Mouse (Mus musculus): ENCODE data around the gene Olfr504.
"Not testable (repeated sequence)": the region's sequence is repeated elsewhere in the genome, so short reads cannot be mapped to it uniquely, and the experiment has no call there.

The Olfr504 gene

DNA sequence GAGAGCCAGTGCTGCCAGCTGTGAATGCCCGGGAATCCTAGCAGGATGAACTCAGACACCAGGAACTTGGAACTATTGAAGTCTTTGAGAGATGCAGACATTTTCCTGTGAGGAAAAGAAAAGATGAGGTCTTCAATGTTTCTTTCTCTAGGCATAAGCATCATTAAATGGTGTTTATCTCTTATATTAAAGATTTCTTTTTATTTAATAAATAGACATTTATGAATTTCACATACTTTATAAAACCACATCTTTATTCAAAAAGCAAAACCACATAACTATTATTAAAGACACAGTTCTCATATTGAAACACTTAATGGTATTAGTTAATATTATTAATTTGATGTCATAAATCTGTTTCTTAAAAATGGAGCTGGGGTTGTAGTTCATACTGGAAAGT is at the start of gene Olfr504:
Gene Olfr504 (minus strand): TSS at position 101 of the 400 bp plus-strand sequence.
- no peak for DNase-seq (ENCODE audit: low spot score)

DNA sequence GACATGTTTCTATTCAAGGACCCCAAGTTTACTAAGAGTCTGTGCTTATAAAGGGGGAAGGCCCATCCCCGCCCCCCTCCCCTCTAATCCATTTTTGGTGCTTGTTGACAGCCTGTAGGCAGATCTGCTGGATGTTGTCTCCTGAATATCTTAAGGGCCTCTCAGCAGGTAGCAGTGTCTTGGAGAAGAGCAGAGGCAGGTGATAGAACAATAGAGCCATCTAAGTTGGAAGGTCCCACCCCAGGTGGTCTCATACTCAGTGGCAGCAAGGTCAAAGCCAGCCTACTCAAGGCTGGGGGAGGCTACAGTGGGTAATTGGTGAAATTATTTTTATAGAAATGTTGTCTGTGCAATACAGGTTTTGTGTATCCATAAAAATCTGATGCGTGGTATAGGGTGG is 48.5 kb upstream of the Olfr504 start:
- DNase-seq (ENCODE audit: low spot score), result no peak

DNA sequence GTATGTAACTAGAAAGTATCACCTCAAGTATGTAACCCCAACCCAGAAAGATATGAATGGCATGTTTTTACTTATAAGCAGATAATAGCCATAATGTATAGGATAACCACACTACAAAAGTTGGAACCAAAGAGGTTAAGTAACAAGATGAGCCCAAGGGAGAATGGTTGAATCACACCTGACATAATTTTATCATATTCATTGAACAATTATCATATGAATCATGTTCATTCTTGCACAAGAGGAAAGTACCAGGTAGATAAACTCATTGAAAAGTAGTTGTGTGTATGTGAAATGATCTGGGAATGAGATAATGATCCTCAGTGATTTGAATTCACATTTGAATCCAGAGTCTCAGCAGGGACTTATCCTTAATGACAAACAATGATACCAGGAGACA is 44.9 kb upstream of the Olfr504 start, which contains the start of gene Olfr506:
Gene Olfr506 (plus strand): TSS at position 301 of the 400 bp plus-strand sequence.
- no peak for DNase-seq (ENCODE audit: low spot score)

DNA sequence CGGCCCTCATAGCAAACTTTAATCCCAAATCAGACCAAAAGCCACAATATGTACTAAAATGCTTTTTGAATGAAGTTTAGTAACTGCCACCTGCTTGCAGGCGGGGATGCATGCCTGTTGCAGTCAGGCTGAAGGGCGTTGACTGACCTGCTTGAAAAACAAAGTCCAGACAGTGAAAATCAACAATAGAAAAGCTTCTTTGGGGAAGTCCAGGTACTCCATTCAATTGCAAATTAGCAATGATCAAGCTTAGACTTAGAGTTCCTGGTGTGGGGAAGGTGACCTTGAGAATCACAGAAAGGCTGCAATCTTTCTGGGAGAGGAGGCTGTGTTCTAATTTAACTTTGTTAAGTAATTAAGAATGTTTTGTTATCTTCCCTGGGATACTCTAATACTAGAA is 36.3 kb upstream of the Olfr504 start:
- not testable (repeated sequence) for DNase-seq (ENCODE audit: low spot score)

DNA sequence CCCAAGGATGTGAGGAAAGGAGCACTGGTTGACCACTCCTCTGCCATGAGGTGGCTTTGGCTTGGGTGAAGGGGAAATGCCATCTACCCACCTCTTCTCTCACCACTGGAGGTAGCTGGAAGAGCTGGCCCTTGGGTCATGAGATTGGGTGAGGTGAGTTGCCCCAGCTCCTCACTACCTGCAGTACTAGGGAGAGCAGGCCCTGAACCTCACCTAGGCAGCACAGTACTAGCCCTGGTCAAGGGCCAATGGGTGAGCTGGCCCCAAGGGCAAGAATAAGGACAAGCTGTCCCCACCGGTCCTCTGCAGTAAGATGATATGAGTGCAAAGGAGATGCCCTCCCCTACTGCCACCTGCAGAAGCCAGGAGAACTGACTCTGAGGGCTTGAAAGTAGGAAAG is 24.2 kb upstream of the Olfr504 start:
- DNase-seq (ENCODE audit: low spot score), result no peak

DNA sequence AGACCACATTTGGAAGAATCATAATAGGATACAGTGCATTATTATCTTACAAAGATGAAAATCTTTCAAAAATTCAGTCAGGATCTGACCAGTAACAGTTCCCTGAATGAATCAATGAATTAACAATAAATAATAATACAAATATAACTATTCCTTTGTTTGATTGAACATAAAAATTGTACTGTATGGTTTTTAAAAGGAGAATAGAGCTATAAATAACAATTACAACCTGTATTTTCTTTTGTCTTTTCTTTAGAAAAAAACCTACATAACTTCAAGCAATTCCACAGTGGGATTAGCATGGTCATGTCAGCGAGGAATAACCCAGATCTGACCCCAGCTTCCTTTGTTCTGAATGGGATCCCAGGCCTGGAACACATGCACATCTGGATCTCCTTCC is 21.4 kb downstream of the Olfr504 start, which contains the start of gene Olfr503:
Gene Olfr503 (plus strand): TSS at position 301 of the 400 bp plus-strand sequence.
- DNase-seq (ENCODE audit: low spot score), result not testable (repeated sequence)

DNA sequence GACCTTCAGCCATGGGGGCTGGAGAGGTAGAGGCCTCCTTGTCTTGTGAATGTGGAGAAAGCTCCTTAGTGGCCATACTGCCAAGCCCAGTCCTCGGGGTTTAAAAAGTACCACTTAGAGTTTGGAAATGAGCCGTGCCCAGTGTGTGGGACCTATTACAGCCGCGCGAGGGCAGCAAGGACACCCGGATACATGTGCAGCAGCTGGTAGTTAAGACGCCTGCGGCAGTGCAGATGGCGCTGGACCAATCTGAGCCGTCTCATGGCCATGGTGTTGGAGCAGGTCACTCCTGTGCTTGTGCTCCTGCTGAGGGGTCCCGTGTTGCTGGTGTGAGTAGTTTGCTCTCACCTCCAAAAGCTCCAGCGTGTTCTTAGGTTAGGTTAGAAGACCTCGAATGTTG is 23.2 kb downstream of the Olfr504 start:
- no peak for DNase-seq (ENCODE audit: low spot score)

DNA sequence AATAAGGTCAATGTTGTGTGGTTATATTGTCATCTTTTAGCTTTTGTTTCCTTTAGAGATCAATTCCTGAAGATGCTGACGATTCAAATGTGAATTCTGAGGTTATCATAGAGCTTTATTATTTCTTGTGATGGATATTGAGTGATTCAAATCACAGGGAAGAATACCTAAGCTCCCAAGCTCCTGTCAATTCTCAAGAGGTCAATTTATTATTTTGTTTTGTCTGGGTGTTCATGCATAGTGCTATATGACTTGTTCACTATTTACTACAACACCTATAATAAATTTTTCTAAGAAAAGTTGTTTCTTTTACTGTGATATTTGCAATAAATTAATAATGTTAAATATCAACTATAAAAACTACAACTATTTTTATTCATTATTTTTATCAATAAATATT is 40.6 kb downstream of the Olfr504 start, which contains the start of gene Olfr502:
Gene Olfr502 (minus strand): TSS at position 101 of the 400 bp plus-strand sequence.
- no peak for DNase-seq (ENCODE audit: low spot score)
